Mouse (Mus musculus) neural tube, embryonic 13.5 days (tissue): ENCODE data around the gene Morn1. TPM values are rescaled to one million over a fixed set of nuclear protein-coding genes. Genes with fewer than 3 reads are reported as not detected.
A peak's percentile ranks its signal among the peaks of the same experiment; 100 is the strongest.

Experiments
- ATAC-seq: fragments of 200-750 bp; cut with Nextera tagmentation; 2 replicates; pipeline ENCODE4 v1.8.0; 2017; ENCODE audit warnings: low read depth, mild to moderate bottlenecking, moderate TSS enrichment, moderate library complexity
- H3K27ac ChIP-seq: fragments of 300-500 bp; sonication (generic); replicated peaks from 2 replicates; pipeline ENCODE4 v1.5.1; 2015; ENCODE audit warnings: moderate library complexity, mild to moderate bottlenecking, inconsistent platforms
- H3K27me3 ChIP-seq: fragments of 300-500 bp; sonication (generic); 2 replicates; pipeline ENCODE4 v1.6.1; 2015; ENCODE audit warnings: mild to moderate bottlenecking, inconsistent platforms
- H3K36me3 ChIP-seq: fragments of 300-500 bp; sonication (generic); 2 replicates; pipeline ENCODE4 v1.6.1; 2015; ENCODE audit warnings: mild to moderate bottlenecking, inconsistent platforms
- H3K4me1 ChIP-seq: fragments of 300-500 bp; sonication (generic); replicated peaks from 2 replicates; pipeline ENCODE4 v1.6.1; 2015; ENCODE audit warnings: inconsistent platforms
- H3K4me2 ChIP-seq: fragments of 300-500 bp; sonication (generic); 2 replicates; pipeline ENCODE4 v1.6.1; 2015; ENCODE audit warnings: inconsistent platforms, mild to moderate bottlenecking, moderate library complexity
- H3K4me3 ChIP-seq: fragments of 300-500 bp; sonication (generic); 2 replicates; pipeline ENCODE4 v1.5.1; 2015; ENCODE audit warnings: mild to moderate bottlenecking, inconsistent platforms
- H3K9ac ChIP-seq: fragments of 300-500 bp; sonication (generic); 2 replicates; pipeline ENCODE4 v1.6.1; 2015; ENCODE audit warnings: moderate library complexity, mild to moderate bottlenecking, inconsistent platforms
- H3K9me3 ChIP-seq: fragments of 300-500 bp; sonication (generic); 2 replicates; pipeline ENCODE4 v1.6.1; 2016; ENCODE audit warnings: inconsistent platforms
- WGBS: fragments of 180-500 bp; shearing (Covaris S2); methylation state at CpG from one replicate; pipeline ENCODE4 v1.1.7; 2015; 5-methylcytosine and 5-hydroxymethylcytosine counted together
- polyA plus RNA-seq: library from polyadenylated mRNA; unstranded; fragments of >200 nt; fragmentation: Nextera tagmentation; extraction: Ambion mirVana; gene quantifications from 2 replicates; pipeline ENCODE4 v1.2.1, GENCODE M21; 2015

Gene Morn1
- polyA plus RNA-seq, 1 experiment from 2014 or later = 5.7 TPM

DNA sequence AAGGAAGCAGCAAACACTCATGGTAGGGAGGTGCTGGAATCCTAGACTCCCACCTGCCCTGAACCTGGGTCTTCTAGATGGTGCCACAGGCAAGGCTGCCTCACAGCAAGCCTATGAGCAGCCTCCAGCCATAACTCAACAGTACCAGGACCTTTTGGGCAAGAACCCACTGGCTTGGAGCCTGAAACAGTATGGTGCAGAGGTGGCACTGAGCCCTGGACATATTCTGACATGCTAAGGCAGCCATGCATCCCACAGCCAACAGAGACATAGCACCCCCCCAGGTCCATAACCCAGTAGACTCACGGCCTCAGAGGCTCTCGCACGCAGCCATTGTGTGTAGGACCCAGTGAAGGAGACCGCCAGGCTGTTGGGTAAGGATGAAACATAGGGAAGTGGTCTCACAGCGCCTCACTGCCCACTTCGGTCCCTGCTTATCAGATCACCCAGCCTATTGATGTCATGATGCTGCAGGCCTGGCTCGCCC is 48.4 kb downstream of the Morn1 start:
- H3K9ac ChIP-seq = no peak overlapping the region
- peak overlapping the region; percentile 47 for H3K27ac ChIP-seq
- peaks cover 43% of the 10 kb centered on the region for H3K4me1 ChIP-seq
- H3K27me3 ChIP-seq = no peaks in the 10 kb centered on the region
- no peaks in the 10 kb centered on the region for H3K9me3 ChIP-seq
- no peak overlapping the region for H3K4me2 ChIP-seq
- ATAC-seq = no peak
- H3K36me3 ChIP-seq = no peaks in the 10 kb centered on the region
- no peak overlapping the region for H3K4me3 ChIP-seq
- WGBS = 85% methylated on average over 7 of the region's 7 CpGs

DNA sequence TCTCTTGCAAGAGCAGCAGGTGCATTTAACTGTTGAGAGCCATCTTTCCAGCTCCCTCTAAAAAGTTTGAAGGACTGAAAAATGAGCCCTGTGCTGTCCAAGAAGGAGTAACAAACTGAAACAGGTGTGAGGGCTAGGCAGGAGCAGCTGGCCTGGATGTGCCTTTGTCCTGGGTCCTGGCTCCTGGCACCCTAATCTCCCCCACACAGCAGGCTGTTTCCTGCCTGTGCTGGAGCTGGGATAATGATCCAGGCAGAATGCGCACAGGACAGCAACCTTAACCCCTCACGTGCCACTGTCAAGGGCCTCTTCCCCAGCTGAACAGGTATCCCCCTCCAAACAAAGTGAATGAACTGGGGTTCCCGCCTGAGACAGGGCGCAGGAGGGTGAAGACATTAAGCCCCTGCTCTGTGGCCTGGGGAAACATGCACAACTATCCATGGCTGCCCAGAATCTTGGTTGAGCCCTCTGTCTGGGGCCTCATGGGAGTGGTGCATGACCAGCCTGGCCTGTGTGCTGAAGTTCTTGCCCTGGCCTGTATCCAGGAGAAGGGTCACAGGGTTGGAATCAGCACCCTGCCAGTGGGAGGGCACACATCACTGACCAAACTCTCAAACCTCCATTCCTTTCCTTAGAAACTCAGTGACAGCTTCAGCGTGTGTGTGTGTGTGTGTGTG is 49.7 kb downstream of the Morn1 start:
- no peaks in the 10 kb centered on the region for H3K9me3 ChIP-seq
- no peaks in the 10 kb centered on the region for H3K27me3 ChIP-seq
- no peak for ATAC-seq
- H3K36me3 ChIP-seq = no peaks in the 10 kb centered on the region
- H3K27ac ChIP-seq = no peak overlapping the region
- no peak overlapping the region for H3K4me3 ChIP-seq
- H3K4me2 ChIP-seq = no peak overlapping the region
- H3K4me1 ChIP-seq = peaks cover 42% of the 10 kb centered on the region
- no peak overlapping the region; the same call in 1 of the 2 replicates for H3K9ac ChIP-seq
- WGBS = 57% methylated on average over 5 of the region's 5 CpGs

DNA sequence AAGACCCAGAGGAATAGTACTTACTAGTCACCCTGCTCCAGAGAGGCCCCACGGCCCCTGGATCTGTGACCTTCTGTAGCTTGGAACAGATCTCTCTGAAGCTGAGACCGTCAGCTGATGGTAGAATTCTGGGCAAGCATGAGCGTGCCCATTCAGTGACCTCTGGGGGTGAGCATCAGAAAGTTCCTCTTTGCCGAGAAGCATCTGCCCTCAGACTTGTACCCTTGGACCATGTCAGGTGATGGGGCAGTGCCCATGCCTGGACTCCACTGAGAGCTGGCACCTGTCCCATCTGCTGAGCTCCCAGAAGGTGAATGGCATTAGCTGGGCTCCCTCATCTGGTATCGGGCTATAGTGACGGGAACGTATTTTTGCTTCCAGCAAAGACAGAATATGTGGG is 51.5 kb downstream of the Morn1 start:
- no peaks in the 10 kb centered on the region for H3K9me3 ChIP-seq
- no peak overlapping the region for H3K4me3 ChIP-seq
- H3K4me2 ChIP-seq = no peak overlapping the region
- WGBS = 90% methylated on average over 7 of the region's 7 CpGs
- no peak overlapping the region for H3K9ac ChIP-seq
- no peaks in the 10 kb centered on the region for H3K36me3 ChIP-seq
- no peak overlapping the region for H3K27ac ChIP-seq
- no peaks in the 10 kb centered on the region for H3K27me3 ChIP-seq
- H3K4me1 ChIP-seq = peaks cover 43% of the 10 kb centered on the region
- ATAC-seq = no peak

DNA sequence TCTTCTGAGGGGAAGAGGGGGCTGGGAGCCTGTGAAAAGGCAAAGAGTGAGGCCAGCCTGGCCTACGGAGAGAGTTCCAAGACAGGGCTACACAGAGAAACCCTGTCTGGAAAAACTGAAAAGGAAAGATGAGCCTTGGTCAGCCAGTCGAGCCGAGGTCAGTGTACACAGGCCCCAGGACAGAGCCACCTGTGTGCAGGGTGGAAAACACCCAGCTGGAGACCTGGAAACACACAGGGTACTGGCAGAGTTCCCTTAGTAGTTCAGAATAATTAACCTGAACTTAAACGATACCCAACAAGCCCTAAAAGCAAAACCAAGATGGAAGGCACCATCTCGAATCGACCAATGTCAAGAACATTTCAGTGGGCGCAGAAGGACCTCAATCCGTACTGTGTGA is 52.1 kb downstream of the Morn1 start:
- no peak overlapping the region for H3K9ac ChIP-seq
- no peak for ATAC-seq
- no peak overlapping the region for H3K4me3 ChIP-seq
- no peak overlapping the region for H3K4me2 ChIP-seq
- no peaks in the 10 kb centered on the region for H3K36me3 ChIP-seq
- no peaks in the 10 kb centered on the region for H3K27me3 ChIP-seq
- WGBS = 81% methylated on average over 8 of the region's 8 CpGs
- H3K9me3 ChIP-seq = no peaks in the 10 kb centered on the region
- peaks cover 44% of the 10 kb centered on the region for H3K4me1 ChIP-seq
- no peak overlapping the region for H3K27ac ChIP-seq

DNA sequence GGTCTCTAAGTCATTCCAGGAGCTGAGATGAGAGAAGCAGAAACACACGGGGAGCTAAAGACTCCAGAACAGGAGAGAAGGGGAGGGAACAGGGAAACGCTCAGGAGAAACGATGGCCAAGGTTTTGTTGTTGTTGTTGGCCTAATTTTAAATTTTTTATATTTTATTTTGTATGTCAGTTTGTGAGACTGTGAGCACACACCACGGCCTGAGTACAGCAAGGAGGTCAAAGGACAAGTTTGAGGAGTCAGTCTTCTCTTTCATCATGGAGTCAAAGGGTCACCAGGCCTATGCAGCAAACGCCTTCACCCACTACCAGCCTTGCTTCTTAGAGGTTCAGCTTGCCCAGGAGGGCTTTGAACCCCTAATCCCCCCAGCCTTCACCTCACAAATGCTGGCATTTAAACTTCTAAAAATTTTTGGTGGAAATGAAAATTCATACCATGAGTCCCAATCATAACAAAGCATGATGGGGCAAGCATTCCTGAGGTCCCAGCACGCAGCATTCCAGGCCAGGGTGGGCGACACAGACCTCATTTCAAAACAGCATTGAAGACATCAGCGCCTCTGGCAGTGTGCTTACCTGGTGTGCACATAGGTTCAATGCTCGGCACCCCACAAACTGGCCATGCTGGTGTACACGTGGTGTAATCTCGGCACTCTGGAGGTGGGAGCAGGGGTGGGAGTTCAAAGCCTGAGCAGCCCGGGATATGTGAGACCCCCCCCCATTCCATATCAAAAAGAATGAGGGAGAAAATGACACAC is 53.1 kb downstream of the Morn1 start:
- Histone ChIP-seq H3K4me2 (no peak overlapping the region), H3K9ac (no peak overlapping the region), H3K27me3 (no peaks in the 10 kb centered on the region), H3K36me3 (no peaks in the 10 kb centered on the region), H3K27ac (no peak overlapping the region), H3K4me3 (no peak overlapping the region), H3K4me1 (peaks cover 44% of the 10 kb centered on the region), H3K9me3 (no peaks in the 10 kb centered on the region)
- WGBS = 85% methylated on average over 12 of the region's 12 CpGs
- ATAC-seq = no peak

DNA sequence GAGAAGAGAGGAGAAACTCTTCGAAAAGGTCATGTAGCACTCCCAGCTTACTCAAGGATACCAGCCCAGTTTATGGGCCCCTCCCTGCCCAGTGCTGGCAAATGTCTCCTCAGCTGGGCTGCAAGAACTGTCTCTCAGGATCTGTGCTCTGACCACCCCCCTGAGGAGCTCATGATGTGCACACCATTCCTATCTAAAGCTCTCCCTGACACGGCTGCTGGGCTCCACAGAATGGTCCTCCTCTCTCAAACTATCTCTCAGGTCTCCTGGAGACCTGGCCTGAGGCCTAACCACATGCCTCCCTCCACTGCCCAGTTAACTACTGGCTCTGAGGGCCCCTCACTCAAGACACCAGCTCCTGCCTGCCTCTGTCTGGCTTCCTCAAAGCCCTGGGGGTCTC is 53.8 kb downstream of the Morn1 start:
- no peak for ATAC-seq
- Histone ChIP-seq H3K27ac (0 out of 2 replicates have a peak overlapping the region, but pooled peaks have one; percentile 9), H3K36me3 (no peaks in the 10 kb centered on the region), H3K4me2 (no peak overlapping the region), H3K9ac (no peak overlapping the region), H3K4me3 (no peak overlapping the region), H3K4me1 (peaks cover 44% of the 10 kb centered on the region), H3K9me3 (no peaks in the 10 kb centered on the region), H3K27me3 (no peaks in the 10 kb centered on the region)
- 79% methylated on average over 2 of the region's 2 CpGs for WGBS

DNA sequence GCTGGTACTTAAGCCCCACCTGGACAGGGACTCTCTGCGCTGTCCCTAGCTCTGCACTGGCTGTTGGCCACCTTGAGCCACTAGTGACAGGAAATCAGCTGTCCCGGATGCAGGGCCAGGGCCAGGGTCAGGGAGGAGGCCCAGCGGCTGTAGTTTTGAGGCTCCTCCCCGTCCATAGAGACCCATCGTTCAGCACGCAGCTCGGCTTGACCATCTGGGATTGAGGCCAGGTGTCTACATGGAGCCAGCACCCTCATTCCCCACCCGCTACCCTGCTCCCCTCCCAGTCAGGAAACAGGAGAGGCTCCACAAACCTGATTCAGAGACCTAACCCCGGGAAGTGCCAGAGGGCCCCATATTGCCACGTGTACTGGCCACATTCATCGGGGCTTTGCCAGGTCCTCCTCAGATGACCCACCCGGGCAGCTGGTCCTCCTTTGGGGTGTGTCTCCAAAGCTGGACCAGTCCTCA is 54.5 kb downstream of the Morn1 start:
- Histone ChIP-seq H3K36me3 (no peaks in the 10 kb centered on the region), H3K27ac (0 out of 2 replicates have a peak overlapping the region, but pooled peaks have one; percentile 9), H3K9me3 (no peaks in the 10 kb centered on the region), H3K4me2 (no peak overlapping the region), H3K27me3 (no peaks in the 10 kb centered on the region), H3K4me3 (no peak overlapping the region), H3K4me1 (peaks cover 43% of the 10 kb centered on the region), H3K9ac (no peak overlapping the region)
- WGBS = 68% methylated on average over 12 of the region's 12 CpGs
- no peak for ATAC-seq

DNA sequence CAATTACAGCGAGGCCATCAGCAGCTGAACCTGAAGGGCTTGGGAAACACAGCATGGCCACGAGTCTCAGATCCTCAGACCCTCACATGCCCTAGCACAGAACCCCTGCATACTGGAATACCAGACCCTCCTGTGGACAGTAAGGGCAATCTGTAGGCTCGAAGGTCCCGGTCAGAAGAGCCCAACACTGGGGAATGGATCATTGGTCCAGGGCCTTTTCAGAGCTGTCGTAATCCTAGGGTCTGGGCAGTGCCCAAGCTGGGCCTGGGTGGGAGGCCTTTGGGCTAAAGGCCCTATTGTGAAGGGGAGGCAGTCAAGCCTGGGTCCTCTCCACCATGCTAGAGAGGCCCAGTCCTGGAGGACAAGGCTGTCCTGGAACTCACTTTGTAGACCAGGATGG is 56.5 kb downstream of the Morn1 start:
- Histone ChIP-seq H3K9ac (no peak overlapping the region), H3K4me2 (no peak overlapping the region), H3K27me3 (no peaks in the 10 kb centered on the region), H3K4me3 (no peak overlapping the region), H3K4me1 (peaks cover 44% of the 10 kb centered on the region), H3K9me3 (no peaks in the 10 kb centered on the region), H3K36me3 (no peaks in the 10 kb centered on the region), H3K27ac (peak overlapping the region; percentile 86)
- WGBS = 89% methylated on average over 5 of the region's 5 CpGs
- no peak for ATAC-seq

DNA sequence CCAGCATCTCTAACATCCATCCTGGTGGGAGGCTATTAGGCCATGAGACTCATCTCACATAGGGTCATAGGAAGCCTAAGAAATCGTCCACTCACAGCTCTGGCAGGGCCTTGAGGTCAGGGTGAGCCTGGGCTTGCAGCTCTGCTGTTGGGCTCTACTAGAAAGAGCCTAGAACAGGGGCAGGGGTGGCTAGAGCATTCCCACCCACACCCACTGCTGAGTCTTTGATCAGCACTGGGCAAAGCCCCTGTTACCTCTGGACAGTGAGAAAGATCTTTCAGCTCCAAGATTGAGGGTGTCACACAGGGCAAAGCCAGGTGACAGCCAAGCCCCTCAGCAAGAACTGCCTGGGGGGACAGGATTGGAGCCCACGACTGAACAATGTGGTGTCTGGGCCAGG is 57.0 kb downstream of the Morn1 start:
- Histone ChIP-seq H3K4me2 (no peak overlapping the region), H3K27me3 (no peaks in the 10 kb centered on the region), H3K9ac (peak overlapping the region; percentile 52), H3K9me3 (no peaks in the 10 kb centered on the region), H3K4me1 (peaks cover 44% of the 10 kb centered on the region), H3K27ac (peak overlapping the region; percentile 86), H3K36me3 (no peaks in the 10 kb centered on the region), H3K4me3 (no peak overlapping the region)
- ATAC-seq = peak; percentile 21
- WGBS = 49% methylated on average over 2 of the region's 2 CpGs

DNA sequence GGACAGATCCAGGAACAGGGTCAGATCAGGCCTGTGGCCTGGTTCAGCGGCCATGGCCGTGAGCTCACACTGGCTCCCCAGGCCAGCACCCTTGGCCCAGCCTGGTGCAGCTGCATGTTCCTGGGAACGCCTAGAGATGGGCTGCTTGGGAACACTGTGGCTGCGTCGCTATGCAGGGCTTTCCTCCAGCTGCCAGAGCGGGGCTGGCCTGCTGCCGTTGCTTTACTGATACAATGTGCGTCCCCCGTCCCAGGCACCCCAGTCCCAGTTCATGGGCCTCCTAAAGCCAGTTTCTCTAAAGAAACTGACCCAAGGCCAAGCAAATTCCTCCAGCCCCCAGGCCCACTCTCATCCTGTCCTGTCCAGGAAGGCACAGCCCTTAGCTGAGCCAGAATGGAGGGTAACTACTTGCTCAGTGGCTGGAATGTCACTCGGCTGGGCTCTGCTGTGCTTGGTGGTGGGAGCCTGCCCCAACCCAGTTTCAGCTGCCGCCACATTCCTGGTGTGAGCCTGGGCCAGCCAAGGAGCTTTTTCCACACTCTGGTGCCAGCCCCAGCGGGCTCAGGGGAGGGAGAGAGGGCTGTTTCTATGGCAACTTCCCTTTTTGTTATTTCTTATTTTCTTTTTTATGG is 57.6 kb downstream of the Morn1 start:
- no peaks in the 10 kb centered on the region for H3K36me3 ChIP-seq
- H3K27ac ChIP-seq = peak overlapping the region; percentile 86
- peak overlapping the region; percentile 52 for H3K9ac ChIP-seq
- H3K9me3 ChIP-seq = no peaks in the 10 kb centered on the region
- H3K4me3 ChIP-seq = no peak overlapping the region
- 30% methylated on average over 12 of the region's 12 CpGs for WGBS
- H3K27me3 ChIP-seq = no peaks in the 10 kb centered on the region
- 0 out of 2 replicates have a peak overlapping the region, but pooled peaks have one; percentile 7 for H3K4me2 ChIP-seq
- peak; percentile 82 for ATAC-seq
- H3K4me1 ChIP-seq = peaks cover 44% of the 10 kb centered on the region

DNA sequence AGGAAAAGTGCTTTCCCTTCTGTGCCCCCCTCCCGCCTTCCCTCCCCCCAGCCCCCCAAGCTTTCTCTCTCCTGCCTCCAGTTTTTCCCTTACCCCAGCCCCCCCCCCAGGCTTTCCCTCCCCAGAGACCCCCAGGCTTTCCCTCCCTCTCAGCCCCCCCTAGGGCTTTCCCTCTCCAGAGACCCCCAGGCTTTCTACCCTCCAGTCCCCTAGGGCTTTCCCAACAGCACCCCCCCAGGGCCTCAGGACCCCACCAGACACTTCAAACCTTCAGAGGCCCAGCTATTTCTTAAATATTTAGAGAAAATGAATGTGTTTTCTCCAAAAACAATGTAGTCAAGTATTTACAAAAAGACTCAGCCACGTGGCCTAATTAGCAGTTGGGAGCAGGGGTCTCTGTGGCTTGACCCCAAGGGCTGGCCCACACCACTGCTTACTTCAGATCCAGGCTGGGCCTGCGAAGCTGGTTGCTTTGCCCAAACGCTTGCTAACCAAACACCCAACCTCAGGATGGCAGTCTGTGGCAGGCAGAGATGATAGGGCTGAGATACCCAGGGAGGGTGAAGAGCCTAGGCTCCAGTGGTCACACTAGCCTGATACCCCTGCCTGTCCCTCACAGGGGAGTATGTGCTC is 58.3 kb downstream of the Morn1 start:
- ATAC-seq = no peak
- 36% methylated on average over 4 of the region's 4 CpGs for WGBS

More for the DNA sequence above, 58.3 kb downstream of the Morn1 start:
- no peak overlapping the region for H3K9ac ChIP-seq
- H3K27me3 ChIP-seq = no peaks in the 10 kb centered on the region
- no peak overlapping the region for H3K4me3 ChIP-seq
- H3K4me1 ChIP-seq = peaks cover 44% of the 10 kb centered on the region
- H3K4me2 ChIP-seq = no peak overlapping the region
- no peaks in the 10 kb centered on the region for H3K9me3 ChIP-seq
- H3K27ac ChIP-seq = peak overlapping the region; percentile 86
- no peaks in the 10 kb centered on the region for H3K36me3 ChIP-seq
